Mouse (Mus musculus) liver (tissue): ENCODE measurements around the gene Gm15091.
"Not testable (repeated sequence)": the region's sequence is repeated elsewhere in the genome, so short reads cannot be mapped to it uniquely, and the experiment has no call there.

Source experiments
- DNase-seq: peaks from one replicate; pipeline ENCODE4 v3.0.0-alpha.2; 2020; ENCODE audit warnings: mixed read lengths

Gene Gm15091

GRCm38 (mm10) chrX:149941355-149941754, at the start of gene Gm15091:
Gene Gm15091, plus strand, starts transcription at chrX:149941655.
- not testable (repeated sequence) for DNase-seq
